Mouse (Mus musculus) embryonic fibroblast, embryonic 13.5 days (primary cell): ENCODE data around the gene Dscam.

ENCODE experiments used
- CTCF ChIP-seq: IDR thresholded peaks from 2 replicates; pipeline ENCODE4 v1.5.1; 2011; ENCODE audit warnings: mild to moderate bottlenecking, control low read depth, low read length, moderate library complexity, borderline replicate concordance; ENCODE audit not compliant: insufficient read depth
- POLR2A ChIP-seq: IDR thresholded peaks from 2 replicates; pipeline ENCODE4 v1.6.1; 2011; ENCODE audit warnings: low read depth, mild to moderate bottlenecking, control low read depth, low read length, moderate library complexity

- no peak for TF ChIP-seq CTCF
- no peak for TF ChIP-seq POLR2A
These were observed 364.3 kb downstream of the Dscam start for GRCm38 (mm10) chr16:96806298-96806697.
